Mouse (Mus musculus): Measurements from ENCODE around the gene Acaa1b. TPM values are rescaled to one million over a fixed set of nuclear protein-coding genes. Genes with fewer than 3 reads are reported as not detected.
A peak's percentile ranks its signal among the peaks of the same experiment; 100 is the strongest.

Gene Acaa1b
- total and polyA plus RNA-seq, 3 experiments: 9.6 to 30.9 (median 15.9) TPM

- DNase-seq: no peak
Observed at GRCm38 (mm10) chr9:119144696-119145095, 12.2 kb downstream of the Acaa1b start.

DNA sequence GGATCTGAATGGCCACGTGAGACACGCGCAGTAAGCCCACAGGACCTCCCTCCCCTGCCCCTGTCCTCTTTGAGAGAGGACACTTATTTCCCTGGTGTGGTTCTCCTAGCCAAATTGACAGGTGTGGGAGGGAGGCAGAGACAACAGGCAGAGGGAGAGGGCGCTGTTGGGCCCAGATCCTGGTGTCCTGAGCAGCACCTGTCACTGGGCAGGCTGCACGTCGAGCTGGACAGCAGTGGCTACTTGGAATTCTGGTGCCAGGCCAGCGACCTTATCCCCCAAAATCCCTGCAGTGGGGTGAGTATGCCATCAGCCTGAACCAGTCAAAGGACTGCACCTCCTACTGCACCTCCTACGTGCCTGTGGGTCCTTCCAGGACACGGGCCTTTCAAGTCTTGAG lies 13.5 kb downstream of the Acaa1b start:
- no peak for DNase-seq

DNA sequence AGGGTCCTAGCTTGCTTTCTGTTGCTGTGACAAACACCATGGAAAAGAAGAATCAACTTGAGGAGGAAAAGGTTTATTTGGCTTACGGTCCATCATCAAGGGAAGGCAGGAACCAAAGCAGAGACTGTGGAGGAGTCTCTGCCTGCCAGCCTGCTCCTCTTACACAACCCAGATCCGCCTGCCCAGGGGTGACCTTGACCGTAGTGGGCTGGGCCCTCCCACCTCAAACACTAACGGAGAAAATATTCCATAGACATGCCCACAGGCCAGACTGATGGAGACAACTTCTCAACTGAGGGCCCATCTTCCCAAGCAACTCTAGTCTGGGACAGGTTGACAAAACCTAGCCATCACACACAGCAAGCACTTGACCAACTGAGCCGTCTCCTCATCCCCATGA lies 14.8 kb downstream of the Acaa1b start:
- peak; percentile 63 for DNase-seq

GRCm38 (mm10) chr9:119138836-119139235 lies 18.1 kb downstream of the Acaa1b start:
- DNase-seq: no peak

DNA sequence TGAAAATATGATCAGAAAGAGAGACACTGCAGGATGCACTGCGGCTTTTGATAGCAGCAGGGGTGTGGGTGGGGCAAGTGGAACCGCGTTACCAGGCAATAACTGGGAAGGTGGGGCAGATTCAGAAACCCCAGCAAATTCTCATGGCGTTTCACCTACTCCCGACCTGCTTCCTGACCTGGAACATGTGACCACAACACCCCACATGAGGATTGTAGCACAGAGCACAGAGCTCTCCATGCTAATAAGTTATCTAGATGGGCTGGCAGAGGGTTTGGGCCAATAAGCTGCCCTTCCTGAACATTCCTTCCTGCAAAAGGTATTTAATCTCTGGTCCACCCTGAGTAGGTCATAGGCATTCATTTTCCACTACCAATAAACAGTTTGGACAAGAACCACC lies 26.2 kb downstream of the Acaa1b start:
- no peak for DNase-seq

- no peak for DNase-seq
Observed at GRCm38 (mm10) chr9:119128436-119129181, 28.3 kb downstream of the Acaa1b start.

DNA sequence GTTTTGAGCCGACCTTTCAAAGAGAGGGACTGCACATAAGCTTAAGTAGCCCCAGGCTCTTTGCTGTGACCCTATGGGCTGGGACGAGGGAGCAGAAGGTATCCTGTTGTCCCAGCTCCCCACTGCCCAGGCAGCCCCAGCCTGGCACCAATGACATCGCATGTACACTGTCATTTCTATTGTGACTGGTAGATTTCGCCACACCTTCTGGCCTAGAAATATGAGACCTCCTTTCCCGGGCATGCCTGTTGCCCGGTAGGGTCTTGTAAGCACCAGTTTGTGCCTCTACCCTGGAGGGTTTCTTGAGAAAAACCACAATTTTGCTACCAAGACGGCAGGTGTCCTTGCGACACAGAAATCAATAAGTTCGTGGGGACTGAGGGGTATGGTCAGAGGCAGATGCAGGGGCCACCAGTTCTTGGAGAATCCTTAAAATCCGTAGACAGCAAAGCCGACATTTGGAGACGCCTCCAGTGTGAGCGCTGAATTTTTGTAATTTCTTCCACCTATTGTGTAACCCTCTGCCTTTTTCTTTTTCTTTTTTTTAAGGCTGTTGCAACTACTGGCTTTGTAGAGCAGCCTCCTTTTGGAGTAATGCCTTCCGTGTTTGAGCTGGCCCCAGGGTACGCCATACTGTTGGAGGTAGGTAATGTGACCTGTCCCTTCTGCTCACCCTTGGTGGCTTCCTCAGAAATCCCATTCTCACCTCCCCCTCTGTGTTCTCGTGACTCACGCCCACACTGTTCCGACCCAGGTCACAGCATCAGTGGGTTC lies 34.1 kb downstream of the Acaa1b start:
- no peak for DNase-seq

DNA sequence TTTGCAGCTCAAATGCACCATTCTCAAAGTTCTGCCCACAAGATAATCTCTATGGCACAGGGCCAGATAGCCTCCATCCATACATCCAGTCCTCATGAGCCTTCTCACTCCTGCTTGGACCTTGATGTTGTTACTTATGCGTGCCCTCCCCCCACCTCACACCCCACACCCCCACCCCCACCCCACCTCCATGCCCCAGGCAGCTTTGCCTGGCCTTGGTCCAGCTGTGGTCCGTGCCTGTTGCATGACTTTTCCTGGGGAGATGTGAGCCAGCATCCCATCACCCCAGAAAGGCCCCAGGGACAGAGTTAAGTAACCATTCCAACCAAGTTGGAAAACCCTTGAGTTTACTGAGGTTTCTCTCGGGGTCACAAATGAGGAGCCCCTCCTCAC lies 36.7 kb downstream of the Acaa1b start:
- DNase-seq: no peak

- DNase-seq: no peak
Observed at GRCm38 (mm10) chr9:119119409-119120167, 37.3 kb downstream of the Acaa1b start.

DNA sequence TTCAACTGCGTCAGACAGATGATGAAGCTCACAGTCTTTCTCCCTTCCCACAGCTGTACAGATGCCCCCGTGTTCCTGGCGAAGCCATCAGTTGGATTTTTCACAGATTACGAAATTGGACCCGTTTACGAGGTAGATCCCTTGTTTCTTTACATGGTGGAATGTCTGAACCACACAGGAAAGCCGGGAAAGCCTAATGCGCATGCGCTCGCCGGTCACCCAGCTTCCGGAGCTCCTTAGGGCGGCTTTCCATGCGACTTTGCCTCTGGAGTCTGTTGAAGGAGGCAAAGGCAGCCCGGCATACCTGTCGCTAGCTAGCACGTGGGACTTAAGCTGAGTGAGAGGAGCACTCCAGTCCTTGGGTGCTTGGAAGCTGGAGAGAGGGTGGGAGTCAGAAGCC lies 42.0 kb downstream of the Acaa1b start:
- no peak for DNase-seq

GRCm38 (mm10) chr9:119110640-119111039 lies 46.3 kb downstream of the Acaa1b start:
- no peak for DNase-seq

DNA sequence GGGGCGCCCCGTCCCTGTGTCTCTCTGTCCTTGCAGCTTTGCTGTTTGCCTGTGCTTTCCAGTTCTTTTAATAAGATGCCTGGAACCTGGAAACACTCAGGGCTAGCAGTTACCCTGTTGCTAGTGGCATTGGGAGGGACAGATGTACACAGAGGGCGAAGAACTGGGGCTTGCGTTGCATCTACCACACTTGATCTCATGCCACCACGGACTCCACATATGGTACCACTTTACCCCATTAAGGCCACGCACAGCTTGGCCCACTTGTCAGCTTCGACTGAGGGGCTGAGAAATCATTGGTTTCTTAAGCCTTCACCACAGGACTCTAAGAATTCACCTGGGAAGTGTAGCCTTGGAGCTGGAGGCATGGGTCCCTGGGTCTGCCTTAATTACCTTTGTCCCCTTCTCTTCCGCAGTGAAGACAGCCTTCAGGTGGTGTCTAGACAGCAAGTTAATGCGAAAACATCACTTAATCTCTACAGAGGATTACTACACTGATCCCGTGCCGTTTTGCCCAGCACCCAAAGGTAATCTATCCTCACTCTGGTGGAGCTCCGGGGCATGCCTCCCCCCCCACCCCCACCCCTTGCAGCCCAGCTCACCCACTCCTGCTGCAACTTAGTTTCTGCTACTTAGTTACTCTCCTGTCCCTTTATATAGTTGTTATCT lies 47.1 kb downstream of the Acaa1b start:
- DNase-seq: no peak

GRCm38 (mm10) chr9:119107566-119107965 lies 49.3 kb downstream of the Acaa1b start:
- no peak for DNase-seq

DNA sequence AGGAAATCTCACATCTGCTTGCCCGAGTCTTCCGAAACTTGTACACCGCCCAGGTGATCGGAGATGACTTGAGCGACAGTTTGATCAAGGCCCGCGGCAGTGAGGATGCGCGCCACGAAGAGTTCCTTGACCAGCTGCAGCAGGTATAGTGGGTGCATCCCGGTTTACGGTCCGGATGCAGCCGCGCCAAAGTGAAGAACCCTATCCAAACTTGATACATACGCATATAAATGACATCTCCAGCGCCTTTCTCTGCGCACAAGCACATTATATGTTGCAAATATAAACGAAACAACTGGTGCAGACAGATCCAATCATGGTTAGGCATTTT lies 54.1 kb downstream of the Acaa1b start:
- no peak for DNase-seq

GRCm38 (mm10) chr9:119101992-119102782 lies 54.7 kb downstream of the Acaa1b start, which contains the start of gene Dlec1:
TSS of gene Dlec1 (plus strand) at chr9:119102478.
- DNase-seq: peak; percentile 86

- peak; percentile 43 for DNase-seq
Observed at GRCm38 (mm10) chr9:119100177-119100898, 56.6 kb downstream of the Acaa1b start.

Data from adrenal gland, adult 2 months (tissue).